Comparison of ENCODE assay signal across 12 mouse cellular contexts in the genomic region with DNA sequence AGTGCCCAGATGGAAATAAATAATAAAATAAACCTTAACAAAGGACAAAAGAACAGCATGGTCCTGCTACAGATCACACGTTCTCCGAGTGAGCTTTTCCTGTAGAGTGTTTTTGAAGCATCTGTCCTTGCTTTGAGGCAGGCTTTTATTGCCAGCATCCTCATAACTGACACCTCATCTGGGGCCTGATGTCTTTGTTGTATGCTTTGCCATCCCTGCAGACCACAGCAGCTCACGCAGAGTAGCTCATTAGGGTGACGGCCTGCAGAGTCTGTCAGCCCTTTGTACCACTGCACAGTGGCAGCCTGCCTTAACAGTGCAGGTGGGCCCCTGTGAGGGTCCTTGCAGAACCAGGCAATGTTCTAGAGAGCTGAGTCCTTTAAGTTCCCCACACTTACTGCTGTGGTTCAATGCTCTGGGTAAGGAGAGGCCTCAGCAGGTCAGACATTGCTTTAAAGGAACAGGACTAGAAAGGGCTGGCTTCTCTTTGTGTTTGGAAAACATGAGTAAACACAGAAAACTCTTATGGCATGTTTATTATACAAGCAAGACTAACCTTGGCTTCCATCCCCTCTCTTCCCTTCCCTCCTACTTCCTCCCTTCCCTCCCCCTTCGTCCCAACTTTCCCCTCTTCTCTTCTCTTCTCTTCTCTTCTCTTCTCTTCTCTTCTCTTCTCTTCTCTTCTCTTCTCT.
DNase-seq lines count a peak whose midpoint lies in the region; ATAC-seq and TF ChIP-seq lines count a peak whose summit lies in the region.
"Had no signal": no experiment of that assay in that cellular context is flagged by ENCODE, and none has a peak within 500 bp of the region (broad histone marks: within the 10 kb centered on the region; RNA-seq: fewer than 3 reads in every experiment).

No protein-coding gene starts in this region.

- no peak for ATAC-seq in forebrain, embryonic 13.5 days
- no peak for ATAC-seq in forebrain, embryonic 15.5 days (replicated peaks)
- peak; percentile 58 for ATAC-seq in lung, postnatal 0 days
- no peak for ATAC-seq in limb, embryonic 13.5 days (ENCODE audit: low FRiP score, low read depth)
- ATAC-seq: liver, embryonic 12.5 days had no signal

- TF ChIP-seq CTCF in lung, postnatal 0 days (IDR thresholded peaks at IDR 0.05): no peak

- peak; percentile 42 for DNase-seq in lung, postnatal 0 days (ENCODE audit: low spot score)
- no peak for DNase-seq in lung, postnatal 25 days (ENCODE audit: low spot score)
- peak; percentile 7 for DNase-seq in embryo, embryonic 11 days
- DNase-seq in cerebellum, postnatal 25 days: no peak
- DNase-seq in testis, postnatal 14 days (ENCODE audit: low spot score): no peak
- DNase-seq: cerebellum, postnatal 14 days had no signal

- peaks cover 3% of the 10 kb centered on the region; the same call in 1 of the 2 replicates for H3K4me1 ChIP-seq in forebrain, embryonic 13.5 days
- H3K4me1 ChIP-seq in forebrain, embryonic 15.5 days: no peaks in the 10 kb centered on the region
- no peaks in the 10 kb centered on the region for H3K4me1 ChIP-seq in lung, postnatal 0 days (ENCODE audit: insufficient read depth, low read depth, low read length)
- 0 out of 2 replicates have a peak, but pooled peaks cover 4% of the 10 kb centered on the region for H3K4me1 ChIP-seq in limb, embryonic 13.5 days
- H3K4me1 ChIP-seq: kidney, embryonic 15.5 days; liver, embryonic 12.5 days; megakaryocyte, embryonic 14.5 days had no signal

- 32% methylated on average over 5 of the region's 5 CpGs for WGBS in forebrain, embryonic 13.5 days
- WGBS in forebrain, embryonic 15.5 days: 24% methylated on average over 5 of the region's 5 CpGs
- 46% methylated on average over 5 of the region's 5 CpGs for WGBS in lung, postnatal 0 days
- WGBS in limb, embryonic 13.5 days: 36% methylated on average over 5 of the region's 5 CpGs

- no peaks in the 10 kb centered on the region for H3K27me3 ChIP-seq in forebrain, embryonic 13.5 days
- H3K27me3 ChIP-seq in forebrain, embryonic 15.5 days: no peaks in the 10 kb centered on the region
- H3K27me3 ChIP-seq in lung, postnatal 0 days (replicated peaks; ENCODE audit: insufficient read depth, low read length): no peaks in the 10 kb centered on the region
- no peaks in the 10 kb centered on the region for H3K27me3 ChIP-seq in limb, embryonic 13.5 days
- H3K27me3 ChIP-seq: kidney, embryonic 15.5 days; liver, embryonic 12.5 days; megakaryocyte, embryonic 14.5 days had no signal

- H3K4me2 ChIP-seq in forebrain, embryonic 13.5 days: no peak overlapping the region
- no peak overlapping the region for H3K4me2 ChIP-seq in forebrain, embryonic 15.5 days (replicated peaks)
- H3K4me2 ChIP-seq in lung, postnatal 0 days (replicated peaks; ENCODE audit: low read depth, low read length): no peak overlapping the region
- H3K4me2 ChIP-seq in limb, embryonic 13.5 days (replicated peaks): no peak overlapping the region
- H3K4me2 ChIP-seq: kidney, embryonic 15.5 days; liver, embryonic 12.5 days had no signal

- TF ChIP-seq EP300 in lung, postnatal 0 days (IDR thresholded peaks at IDR 0.05): 0 out of 2 replicates have a peak, but pooled peaks have one; percentile 14

- no peaks in the 10 kb centered on the region for H3K36me3 ChIP-seq in forebrain, embryonic 13.5 days (ENCODE audit: poor library complexity, severe bottlenecking)
- no peaks in the 10 kb centered on the region for H3K36me3 ChIP-seq in forebrain, embryonic 15.5 days
- no peaks in the 10 kb centered on the region for H3K36me3 ChIP-seq in lung, postnatal 0 days (ENCODE audit: insufficient read depth, low read length)
- no peaks in the 10 kb centered on the region for H3K36me3 ChIP-seq in limb, embryonic 13.5 days
- H3K36me3 ChIP-seq: kidney, embryonic 15.5 days; liver, embryonic 12.5 days had no signal

- no peak overlapping the region for H3K9ac ChIP-seq in forebrain, embryonic 13.5 days
- no peak overlapping the region for H3K9ac ChIP-seq in forebrain, embryonic 15.5 days (replicated peaks)
- H3K9ac ChIP-seq in lung, postnatal 0 days (replicated peaks; ENCODE audit: low read depth): no peak overlapping the region
- no peak overlapping the region for H3K9ac ChIP-seq in limb, embryonic 13.5 days
- H3K9ac ChIP-seq: kidney, embryonic 15.5 days; liver, embryonic 12.5 days had no signal

- H3K27ac ChIP-seq in forebrain, embryonic 13.5 days: peak overlapping the region; percentile 31; the same call in 1 of the 2 replicates
- no peak overlapping the region for H3K27ac ChIP-seq in forebrain, embryonic 15.5 days (replicated peaks)
- H3K27ac ChIP-seq in lung, postnatal 0 days (ENCODE audit: low read length): no peak overlapping the region
- H3K27ac ChIP-seq in limb, embryonic 13.5 days: peak overlapping the region; percentile 10; the same call in 1 of the 2 replicates
- H3K27ac ChIP-seq: kidney, embryonic 15.5 days; liver, embryonic 12.5 days had no signal

- H3K9me3 ChIP-seq in forebrain, embryonic 13.5 days (replicated peaks): no peaks in the 10 kb centered on the region
- no peaks in the 10 kb centered on the region for H3K9me3 ChIP-seq in forebrain, embryonic 15.5 days
- H3K9me3 ChIP-seq in lung, postnatal 0 days (ENCODE audit: low read length): no peaks in the 10 kb centered on the region
- peaks cover 6% of the 10 kb centered on the region for H3K9me3 ChIP-seq in limb, embryonic 13.5 days
- H3K9me3 ChIP-seq: kidney, embryonic 15.5 days; liver, embryonic 12.5 days had no signal

- H3K4me3 ChIP-seq in forebrain, embryonic 13.5 days: no peak overlapping the region
- H3K4me3 ChIP-seq in forebrain, embryonic 15.5 days: no peak overlapping the region
- H3K4me3 ChIP-seq in lung, postnatal 0 days (ENCODE audit: low read depth, low read length): no peak overlapping the region
- H3K4me3 ChIP-seq in limb, embryonic 13.5 days: no peak overlapping the region
- H3K4me3 ChIP-seq: kidney, embryonic 15.5 days; liver, embryonic 12.5 days; megakaryocyte, embryonic 14.5 days had no signal

Comparison
In these comparisons a context has a peak if more than half of its experiments do, and no peak if none do; other contexts are left out.
1. H3K27ac ChIP-seq: peak in forebrain, embryonic 13.5 days (single experiment) and limb, embryonic 13.5 days (single experiment); none in forebrain, embryonic 15.5 days (single experiment) and lung, postnatal 0 days (single experiment).
2. DNase-seq: peak in lung, postnatal 0 days (single experiment) and embryo, embryonic 11 days (single experiment); none in lung, postnatal 25 days (single experiment), cerebellum, postnatal 25 days (0 of 2) and testis, postnatal 14 days (single experiment).